Comparison of ENCODE assay signal across 9 mouse cellular contexts in genomic region chr11:69421131-69421977, GRCm38 (mm10). TPM values are rescaled to one million over a fixed set of nuclear protein-coding genes. Genes with fewer than 3 reads are reported as not detected.
DNase-seq lines count a peak whose midpoint lies in the region; ATAC-seq and TF ChIP-seq lines count a peak whose summit lies in the region.
"Had no signal": no experiment of that assay in that cellular context is flagged by ENCODE, and none has a peak within 500 bp of the region (broad histone marks: within the 10 kb centered on the region; RNA-seq: fewer than 3 reads in every experiment).

No protein-coding gene starts in this region.

- 12% methylated on average over 25 of the region's 25 CpGs for WGBS in neural tube, embryonic 11.5 days
- 11% methylated on average over 25 of the region's 25 CpGs for WGBS in hindbrain, postnatal 0 days
- WGBS in neural tube, embryonic 13.5 days, result 13% methylated on average over 25 of the region's 25 CpGs

- no peak for ATAC-seq in neural tube, embryonic 11.5 days (ENCODE audit: insufficient read depth, low FRiP score, low TSS enrichment)
- no peak for ATAC-seq in hindbrain, postnatal 0 days
- no peak for ATAC-seq in neural tube, embryonic 13.5 days (ENCODE audit: low read depth)
- ATAC-seq in granulocyte monocyte progenitor cell, adult 5-6 weeks (replicated peaks; ENCODE audit: poor library complexity, severe bottlenecking), result no peak

- 0 out of 2 replicates have a peak, but pooled peaks have one; percentile 8 for TF ChIP-seq CTCF in hindbrain, postnatal 0 days (IDR thresholded peaks at IDR 0.05; ENCODE audit: low read depth)

- no peaks in the 10 kb centered on the region for H3K36me3 ChIP-seq in neural tube, embryonic 11.5 days (ENCODE audit: control insufficient read depth, insufficient read depth, low read length)
- H3K36me3 ChIP-seq in hindbrain, postnatal 0 days (ENCODE audit: insufficient read depth, low read length), result no peaks in the 10 kb centered on the region
- no peaks in the 10 kb centered on the region for H3K36me3 ChIP-seq in neural tube, embryonic 13.5 days

- H3K9me3 ChIP-seq in neural tube, embryonic 11.5 days (ENCODE audit: control insufficient read depth, low read length), result no peaks in the 10 kb centered on the region
- H3K9me3 ChIP-seq in hindbrain, postnatal 0 days (ENCODE audit: low read length), result no peaks in the 10 kb centered on the region
- H3K9me3 ChIP-seq in neural tube, embryonic 13.5 days, result no peaks in the 10 kb centered on the region

- H3K27me3 ChIP-seq in neural tube, embryonic 11.5 days (ENCODE audit: control insufficient read depth, insufficient read depth, low read length), result peaks cover 16% of the 10 kb centered on the region
- peaks cover 7% of the 10 kb centered on the region for H3K27me3 ChIP-seq in hindbrain, postnatal 0 days (ENCODE audit: insufficient read depth, low read length)
- H3K27me3 ChIP-seq in neural tube, embryonic 13.5 days, result peaks cover 28% of the 10 kb centered on the region

- H3K4me1 ChIP-seq in neural tube, embryonic 11.5 days (ENCODE audit: control insufficient read depth, insufficient read depth, low read length), result peaks cover 22% of the 10 kb centered on the region
- H3K4me1 ChIP-seq in hindbrain, postnatal 0 days (ENCODE audit: insufficient read depth, low read length), result peaks cover 15% of the 10 kb centered on the region
- peaks cover 48% of the 10 kb centered on the region for H3K4me1 ChIP-seq in neural tube, embryonic 13.5 days (replicated peaks)

- H3K27ac ChIP-seq in neural tube, embryonic 11.5 days (ENCODE audit: low read depth, low read length), result no peak overlapping the region
- H3K27ac ChIP-seq in hindbrain, postnatal 0 days, result no peak overlapping the region
- no peak overlapping the region for H3K27ac ChIP-seq in neural tube, embryonic 13.5 days (replicated peaks)

- H3K4me3 ChIP-seq in neural tube, embryonic 11.5 days (ENCODE audit: low read depth, low read length), result no peak overlapping the region
- H3K4me3 ChIP-seq in hindbrain, postnatal 0 days (ENCODE audit: low read length), result peak overlapping the region; percentile 67; the same call in 1 of the 2 replicates
- H3K4me3 ChIP-seq in neural tube, embryonic 13.5 days, result 0 out of 2 replicates have a peak overlapping the region, but pooled peaks have one; percentile 90

- peak; percentile 91 for DNase-seq in heart, adult 11 months
- DNase-seq in heart, adult 18-20 months, result no peak
- DNase-seq in neural tube, embryonic 11.5 days (ENCODE audit: low spot score), result no peak
- no peak for DNase-seq in neural tube, embryonic 10.5 days (ENCODE audit: extremely low spot score, low spot score)
- no peak for DNase-seq in hindbrain, postnatal 0 days (ENCODE audit: low spot score)
- DNase-seq in natural killer cell, adult 2 months (ENCODE audit: low spot score in 2 of 2), result no peak
- DNase-seq: kidney, postnatal 36 days had no signal

- H3K4me2 ChIP-seq in neural tube, embryonic 11.5 days (ENCODE audit: low read depth), result peak overlapping the region; percentile 63
- peak overlapping the region; percentile 98; the same call in 1 of the 2 replicates for H3K4me2 ChIP-seq in hindbrain, postnatal 0 days (ENCODE audit: low read depth, low read length)
- peak overlapping the region; percentile 96 for H3K4me2 ChIP-seq in neural tube, embryonic 13.5 days

- H3K9ac ChIP-seq in neural tube, embryonic 11.5 days (ENCODE audit: low read length), result no peak overlapping the region
- H3K9ac ChIP-seq in hindbrain, postnatal 0 days (replicated peaks; ENCODE audit: low read length), result no peak overlapping the region
- H3K9ac ChIP-seq in neural tube, embryonic 13.5 days, result peak overlapping the region; percentile 31

RNA-seq across cellular contexts. Expression of gene Kdm6b, which starts 7.9 kb away (rescaled TPM):
- 10 to 100 TPM; 15.8 to 18.0 TPM for total RNA-seq in heart, adult 18-20 months (2021)
- polyA plus RNA-seq in neural tube, embryonic 11.5 days (2014; fragmentation: Nextera tagmentation; extraction: Ambion mirVana), result 37.9 and 42.0 TPM in 2 replicates
- total RNA-seq in hindbrain, postnatal 0 days (2014; rRNA removed), result 8.0 and 10.5 TPM in 2 replicates
- 20.5 and 22.3 TPM in 2 replicates for polyA plus RNA-seq in hindbrain, postnatal 0 days (2015; fragmentation: Nextera tagmentation; extraction: Ambion mirVana)
- polyA plus RNA-seq in neural tube, embryonic 13.5 days (2015; fragmentation: Nextera tagmentation; extraction: Ambion mirVana), result 44.8 and 47.4 TPM in 2 replicates
- total RNA-seq in granulocyte monocyte progenitor cell, adult 5-6 weeks (2014; fragmentation: Nextera tagmentation), result 12.1 and 14.4 TPM in 2 replicates
- total RNA-seq in granulocyte monocyte progenitor cell, adult 5-6 weeks (2017), result 0.99 and 2.8 TPM in 2 replicates

RNA-seq across cellular contexts. Expression of gene Tmem88, which starts 23.3 kb away (rescaled TPM):
- total RNA-seq in heart, adult 18-20 months (2021), result 10 to 100 TPM; 10.3 to 14.3 TPM
- polyA plus RNA-seq in neural tube, embryonic 11.5 days (2014; fragmentation: Nextera tagmentation; extraction: Ambion mirVana), result 13.1 and 17.2 TPM in 2 replicates
- total RNA-seq in hindbrain, postnatal 0 days (2014; rRNA removed), result 3.8 and 4.3 TPM in 2 replicates
- polyA plus RNA-seq in hindbrain, postnatal 0 days (2015; fragmentation: Nextera tagmentation; extraction: Ambion mirVana), result 8.7 and 9.5 TPM in 2 replicates
- polyA plus RNA-seq in neural tube, embryonic 13.5 days (2015; fragmentation: Nextera tagmentation; extraction: Ambion mirVana), result 7.8 and 8.4 TPM in 2 replicates
- total RNA-seq in granulocyte monocyte progenitor cell, adult 5-6 weeks (2014; fragmentation: Nextera tagmentation), result not detected in 2 replicates
- total RNA-seq in granulocyte monocyte progenitor cell, adult 5-6 weeks (2017), result 0.56 TPM in 1 of 2 replicates, not detected in the other

RNA-seq across cellular contexts. Expression of gene Cyb5d1, which starts 25.9 kb away (rescaled TPM):
- 10 to 100 TPM; 30.2 to 32.2 TPM for total RNA-seq in heart, adult 18-20 months (2021)
- polyA plus RNA-seq in neural tube, embryonic 11.5 days (2014; fragmentation: Nextera tagmentation; extraction: Ambion mirVana), result 44.7 and 48.4 TPM in 2 replicates
- total RNA-seq in hindbrain, postnatal 0 days (2014; rRNA removed), result 21.8 and 26.9 TPM in 2 replicates
- 18.5 and 22.2 TPM in 2 replicates for polyA plus RNA-seq in hindbrain, postnatal 0 days (2015; fragmentation: Nextera tagmentation; extraction: Ambion mirVana)
- 36.2 and 39.2 TPM in 2 replicates for polyA plus RNA-seq in neural tube, embryonic 13.5 days (2015; fragmentation: Nextera tagmentation; extraction: Ambion mirVana)
- total RNA-seq in granulocyte monocyte progenitor cell, adult 5-6 weeks (2014; fragmentation: Nextera tagmentation), result 22.8 and 25.2 TPM in 2 replicates
- total RNA-seq in granulocyte monocyte progenitor cell, adult 5-6 weeks (2017), result 32.7 and 38.2 TPM in 2 replicates

RNA-seq across cellular contexts. Expression of gene Naa38, which starts 26.1 kb away (rescaled TPM):
- 100 to 1,000 TPM; 112 to 118 TPM for total RNA-seq in heart, adult 18-20 months (2021)
- polyA plus RNA-seq in neural tube, embryonic 11.5 days (2014; fragmentation: Nextera tagmentation; extraction: Ambion mirVana), result 125 and 129 TPM in 2 replicates
- total RNA-seq in hindbrain, postnatal 0 days (2014; rRNA removed), result 77.1 and 99.0 TPM in 2 replicates
- 162 and 163 TPM in 2 replicates for polyA plus RNA-seq in hindbrain, postnatal 0 days (2015; fragmentation: Nextera tagmentation; extraction: Ambion mirVana)
- polyA plus RNA-seq in neural tube, embryonic 13.5 days (2015; fragmentation: Nextera tagmentation; extraction: Ambion mirVana), result 112 and 117 TPM in 2 replicates
- 164 and 170 TPM in 2 replicates for total RNA-seq in granulocyte monocyte progenitor cell, adult 5-6 weeks (2014; fragmentation: Nextera tagmentation)
- total RNA-seq in granulocyte monocyte progenitor cell, adult 5-6 weeks (2017), result 112 and 181 TPM in 2 replicates

RNA-seq across cellular contexts. Expression of gene Chd3, which starts 52.1 kb away (rescaled TPM):
- total RNA-seq in heart, adult 18-20 months (2021), result 10 to 100 TPM; 16.2 to 26.3 TPM
- polyA plus RNA-seq in neural tube, embryonic 11.5 days (2014; fragmentation: Nextera tagmentation; extraction: Ambion mirVana), result 57.3 and 60.1 TPM in 2 replicates
- 252 and 255 TPM in 2 replicates for total RNA-seq in hindbrain, postnatal 0 days (2014; rRNA removed)
- polyA plus RNA-seq in hindbrain, postnatal 0 days (2015; fragmentation: Nextera tagmentation; extraction: Ambion mirVana), result 46.6 and 49.7 TPM in 2 replicates
- polyA plus RNA-seq in neural tube, embryonic 13.5 days (2015; fragmentation: Nextera tagmentation; extraction: Ambion mirVana), result 82.3 and 84.6 TPM in 2 replicates
- 37.0 and 59.8 TPM in 2 replicates for total RNA-seq in granulocyte monocyte progenitor cell, adult 5-6 weeks (2014; fragmentation: Nextera tagmentation)
- 26.9 and 37.7 TPM in 2 replicates for total RNA-seq in granulocyte monocyte progenitor cell, adult 5-6 weeks (2017)
